Mouse (Mus musculus) cerebellum, postnatal 10 days (tissue): ENCODE measurements around the gene Reln.
A peak's percentile ranks its signal among the peaks of the same experiment; 100 is the strongest.

Experiments
- DNase-seq, 2 experiments: peaks; one replicate each; pipeline ENCODE4 v3.0.0; 2021; ENCODE audit warnings: mixed read lengths in 2 of 2

Reln gene

DNA sequence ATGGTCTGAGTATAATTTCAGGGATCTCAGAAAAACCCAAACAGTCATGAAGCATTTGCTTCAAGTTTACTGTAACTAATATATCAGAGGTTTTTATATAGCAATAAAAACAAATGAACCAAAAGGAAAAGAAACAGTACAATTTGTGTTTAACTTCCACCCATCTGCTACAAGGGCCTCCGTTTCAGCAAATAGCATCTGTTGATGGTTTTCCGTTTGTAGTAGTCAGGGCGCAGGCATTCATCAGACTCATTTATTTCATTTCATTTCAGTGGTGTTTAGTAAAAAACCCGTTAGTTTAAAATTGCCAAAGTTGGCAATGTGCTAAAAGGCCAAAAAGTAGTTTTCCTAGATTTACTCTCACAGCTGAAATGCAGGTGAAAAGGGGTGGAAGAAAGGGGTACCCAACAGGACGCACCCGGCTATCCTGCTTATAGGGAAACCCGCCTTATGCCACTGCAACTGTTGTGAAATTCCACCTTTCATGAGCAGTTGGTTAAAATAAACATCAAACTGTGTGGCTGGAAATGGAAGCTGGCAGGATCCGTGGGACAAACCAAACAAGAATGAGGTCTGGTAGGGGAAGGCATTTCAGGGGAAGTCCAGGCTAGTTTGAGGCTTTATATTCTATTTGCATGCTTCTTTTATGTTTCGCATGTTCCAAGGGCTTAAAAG lies 237.6 kb downstream of the Reln start:
- no peak for DNase-seq

DNA sequence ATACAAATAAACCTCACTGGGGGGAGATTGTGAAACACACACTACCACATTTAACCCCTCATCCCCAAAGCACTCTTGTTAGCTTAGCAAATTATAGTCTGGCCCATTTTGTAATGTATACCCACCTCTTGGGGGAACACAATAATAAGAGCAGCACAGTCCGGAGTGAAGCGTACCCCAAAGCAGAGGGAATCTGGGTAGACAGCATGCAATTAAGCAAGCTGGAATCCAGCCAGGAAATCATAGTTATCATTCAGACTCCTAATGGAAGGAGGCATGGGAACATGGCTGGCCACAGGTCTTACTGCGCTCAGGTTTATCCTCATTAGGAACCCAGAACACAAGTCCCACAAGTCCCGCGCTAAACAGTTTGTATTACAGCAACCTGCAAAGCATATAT lies 249.5 kb downstream of the Reln start:
- DNase-seq: peak; percentile 81 to 90

DNA sequence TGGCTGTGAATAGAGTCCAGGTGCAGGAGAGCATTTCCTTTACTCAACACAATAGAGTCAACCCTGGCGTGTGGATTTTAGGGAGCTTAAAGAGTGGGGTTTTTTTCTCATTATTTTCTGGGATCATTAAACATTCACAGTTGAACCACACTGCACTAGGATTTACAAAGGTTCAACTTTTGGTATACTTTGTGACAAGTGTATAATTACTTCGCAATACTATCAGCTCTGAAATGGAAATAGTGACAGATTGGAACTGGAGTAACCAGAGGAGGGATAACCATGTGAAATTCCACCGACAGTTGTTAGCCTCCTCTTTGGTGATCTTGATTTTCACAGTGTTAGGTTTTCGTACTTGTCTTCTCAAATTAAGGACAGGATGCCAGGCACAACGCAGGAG lies 250.5 kb downstream of the Reln start:
- peak; percentile 40 to 45 for DNase-seq

DNA sequence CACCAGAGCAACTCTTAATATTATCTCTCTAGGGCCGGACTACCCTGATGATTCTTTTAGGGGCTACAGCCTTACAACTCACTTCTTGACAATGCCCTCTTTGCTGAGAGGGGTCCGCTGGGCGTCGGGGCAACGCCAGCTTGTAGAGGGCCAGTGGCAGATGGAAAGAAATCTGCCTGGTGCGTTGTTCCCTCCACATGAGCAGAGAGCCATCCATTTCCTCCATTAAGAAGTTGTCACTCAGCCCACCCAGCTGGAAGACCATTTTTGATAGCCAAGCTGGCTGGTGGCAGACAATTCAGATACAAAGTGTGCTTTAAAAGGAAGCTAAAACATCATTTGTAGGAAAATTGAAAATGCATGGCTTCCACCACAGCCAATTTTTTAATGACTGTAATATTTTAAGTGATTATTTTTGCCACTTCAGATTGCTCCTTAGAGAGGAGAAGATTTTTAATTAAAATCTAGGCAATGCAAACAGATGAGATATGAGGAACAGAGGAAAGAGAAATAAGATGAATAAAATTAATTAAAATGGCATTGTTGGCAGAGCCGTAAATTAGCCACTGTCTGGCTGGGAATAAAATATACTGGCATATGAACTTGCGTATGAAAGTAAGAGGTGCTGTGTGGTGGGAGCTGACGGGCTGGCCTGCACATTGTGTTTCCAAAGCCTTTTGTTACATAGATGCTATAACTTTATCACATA lies 251.2 kb downstream of the Reln start:
- peak; percentile 91 to 93 for DNase-seq

DNA sequence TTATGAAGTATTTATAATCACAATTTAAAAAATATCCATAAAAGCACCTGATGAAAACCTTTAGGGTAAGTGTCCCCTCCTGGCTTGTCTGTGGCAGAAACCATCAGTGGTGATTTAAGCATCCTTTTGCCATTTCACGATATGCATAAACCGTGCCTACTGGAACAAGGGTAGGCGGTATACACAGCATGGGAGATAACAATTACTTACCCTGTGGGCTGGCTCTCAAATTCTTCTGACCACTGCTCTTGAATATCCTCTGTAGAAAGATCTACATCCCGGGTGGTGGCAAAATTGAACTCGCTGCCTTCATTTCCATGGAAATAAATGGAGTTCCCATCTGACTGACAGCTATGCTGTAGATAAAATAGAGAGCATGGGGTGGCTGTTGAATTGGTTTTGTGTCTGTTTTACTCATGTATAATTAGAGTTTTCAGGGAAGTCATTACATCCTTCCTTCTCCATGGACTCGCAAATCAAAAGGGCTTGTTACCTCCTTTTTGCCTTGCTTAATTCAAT lies 264.0 kb downstream of the Reln start:
- DNase-seq: no peak

DNA sequence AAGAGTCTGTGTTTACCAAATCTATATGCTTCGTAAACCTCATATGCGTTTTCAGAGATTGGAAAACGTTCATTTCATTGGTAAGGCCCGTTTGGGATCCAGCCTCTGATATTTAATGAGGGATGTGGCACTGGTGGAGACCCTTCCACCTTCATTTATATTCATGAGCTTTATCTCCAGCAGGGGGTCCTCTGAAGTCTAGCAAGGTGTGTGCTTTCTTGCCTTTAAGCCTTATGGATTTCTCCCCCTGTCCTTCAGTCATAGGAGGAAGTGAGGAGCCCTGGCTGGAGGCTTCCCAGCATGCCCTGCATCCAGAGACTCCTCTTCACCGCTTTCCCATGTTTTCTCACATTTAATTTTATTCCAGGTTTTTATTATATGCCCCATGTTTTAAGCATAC lies 269.5 kb downstream of the Reln start:
- no peak for DNase-seq

DNA sequence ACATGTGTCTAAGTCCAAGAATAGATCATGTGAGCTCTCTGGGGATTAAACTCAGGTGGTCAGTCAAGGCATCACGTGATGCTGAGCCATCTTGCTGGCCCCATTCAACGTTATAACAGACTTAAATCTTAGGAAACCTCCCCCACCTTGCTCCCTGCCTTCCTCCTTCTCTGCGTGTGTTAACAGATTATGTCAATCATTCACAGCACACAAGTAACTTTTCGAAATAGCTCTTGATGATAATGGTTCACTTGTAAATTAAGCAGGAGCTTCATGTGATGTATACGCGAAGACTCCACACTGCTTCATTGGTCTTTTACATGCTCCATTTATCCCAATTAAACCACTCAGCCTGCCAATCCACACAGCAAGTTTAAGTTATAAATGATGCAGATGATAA lies 271.9 kb downstream of the Reln start:
- no peak for DNase-seq

DNA sequence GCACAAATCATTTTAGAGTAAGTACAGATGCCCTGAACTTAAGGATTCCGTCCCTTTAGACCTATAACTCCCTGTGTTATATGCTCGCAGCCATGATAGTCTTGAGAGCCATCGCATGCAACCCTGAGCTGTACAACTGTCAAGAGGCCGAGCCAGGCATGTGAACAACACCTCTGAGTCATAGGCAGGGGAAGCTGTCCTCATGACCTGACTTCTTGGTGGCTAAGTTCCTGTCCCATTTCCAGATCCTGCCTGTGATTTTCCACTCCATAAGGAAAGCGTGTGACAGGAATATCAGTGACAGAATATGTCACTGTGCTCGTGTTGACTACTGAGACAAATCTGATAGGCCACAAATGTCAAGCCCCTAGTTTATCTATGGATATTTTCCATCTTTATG lies 285.3 kb downstream of the Reln start:
- DNase-seq: no peak

DNA sequence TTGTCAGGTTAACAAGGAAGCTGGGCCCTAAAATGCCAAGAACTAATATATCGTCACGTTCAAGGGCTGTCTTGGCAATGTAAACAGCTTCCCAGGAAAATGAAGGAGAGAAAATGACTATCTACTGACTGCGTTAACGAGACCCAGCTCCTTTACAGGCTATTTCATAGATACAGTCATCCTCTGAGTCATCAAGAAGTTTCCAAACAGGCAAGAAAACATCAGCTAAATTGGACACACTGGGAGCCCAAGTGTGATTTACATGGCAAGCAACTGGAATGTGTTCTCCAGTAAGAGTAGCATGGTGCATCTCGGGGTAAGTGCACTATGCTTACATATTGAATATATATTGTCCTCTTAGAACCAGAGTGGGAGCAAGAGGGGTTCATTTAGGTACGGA lies 302.7 kb downstream of the Reln start:
- DNase-seq: no peak

DNA sequence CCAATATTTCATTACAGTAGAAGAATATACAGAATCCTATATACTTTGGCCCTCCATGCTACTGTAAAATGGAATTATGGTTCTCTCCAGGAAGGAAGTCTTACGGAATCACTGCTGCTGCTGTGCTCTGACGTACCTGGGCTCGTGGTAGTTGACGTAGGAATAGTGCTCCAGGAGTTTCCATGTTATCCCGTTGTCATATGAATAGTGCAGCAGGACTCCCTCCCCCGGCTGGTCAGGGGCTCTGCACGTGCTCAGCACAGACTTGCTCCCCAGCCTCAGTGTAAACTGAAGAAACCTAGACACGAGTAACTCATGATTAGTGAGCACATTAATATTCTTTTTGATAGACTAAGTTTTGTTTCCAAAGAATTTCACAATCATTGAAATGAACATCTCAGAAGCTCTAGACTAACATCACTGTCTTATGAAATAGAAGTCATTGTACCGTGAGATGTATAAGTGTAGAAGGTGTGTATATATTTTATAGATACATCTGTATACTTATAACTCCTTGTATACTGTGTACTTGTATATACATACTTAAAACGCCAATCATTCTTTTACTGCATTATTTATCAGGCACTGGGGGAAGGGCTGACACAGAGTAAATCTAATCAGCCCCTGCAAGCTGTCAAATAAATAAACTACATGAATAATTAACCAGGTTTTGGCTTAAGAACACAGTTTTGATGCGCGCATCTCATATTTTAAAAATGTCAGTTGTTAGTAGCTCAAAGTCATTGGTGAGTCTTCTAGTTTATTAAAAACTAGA lies 304.9 kb downstream of the Reln start:
- DNase-seq: no peak

DNA sequence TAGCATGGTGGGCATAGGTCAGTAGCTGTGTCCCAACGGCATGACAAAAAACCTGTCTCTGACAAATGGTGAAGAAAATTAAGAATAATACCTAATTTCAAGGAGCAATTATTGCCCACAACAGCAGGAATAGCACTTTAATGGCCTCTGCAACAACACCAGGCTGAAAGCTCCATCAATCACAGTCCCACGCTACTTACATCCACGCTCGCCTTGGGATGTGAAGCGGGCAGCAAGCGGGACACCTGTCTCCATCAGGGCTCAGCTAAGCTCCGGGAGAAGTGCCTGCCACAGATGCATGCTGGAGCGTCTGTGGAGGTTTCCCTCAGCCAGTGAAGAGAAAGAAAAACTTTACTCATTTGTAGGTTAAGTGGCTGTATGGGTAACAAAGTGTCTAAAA lies 309.3 kb downstream of the Reln start:
- DNase-seq: no peak

DNA sequence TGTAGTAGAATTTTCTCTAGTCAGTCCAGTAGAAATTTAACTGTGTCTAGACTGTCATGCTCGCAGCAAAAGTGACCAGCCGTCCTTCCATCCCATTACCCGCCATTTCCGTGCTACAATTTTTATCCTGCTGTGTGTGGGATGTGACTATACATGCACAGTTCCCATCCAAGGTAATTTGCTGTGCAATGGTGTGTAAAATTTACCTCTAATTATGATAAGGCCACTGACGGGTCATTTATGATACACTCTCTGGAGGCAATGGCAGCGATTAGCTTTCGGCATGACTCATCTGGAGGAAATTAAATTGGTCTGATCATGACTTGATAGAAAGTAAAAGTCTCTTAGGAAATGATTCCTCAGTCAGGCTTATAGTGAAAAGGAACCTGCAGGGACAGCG lies 311.5 kb downstream of the Reln start:
- no peak for DNase-seq

DNA sequence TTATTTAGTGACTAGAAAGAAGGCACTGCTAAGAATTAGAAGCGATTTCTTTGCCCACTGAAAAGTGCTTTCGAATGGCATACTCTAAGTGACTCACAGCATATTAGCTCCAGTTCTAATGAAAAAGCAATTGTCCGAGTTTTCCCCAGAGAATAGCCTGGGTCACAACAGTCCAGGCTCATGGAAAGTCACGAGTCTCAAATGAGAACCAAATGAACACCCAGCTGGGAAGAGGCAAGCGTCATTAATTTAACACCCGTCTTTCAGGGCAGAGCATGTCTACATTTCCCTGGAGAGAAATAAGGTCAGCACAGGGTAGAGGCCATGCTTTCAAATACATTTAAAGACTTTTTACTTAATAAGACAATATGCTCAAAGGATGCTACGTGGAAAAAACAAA lies 312.8 kb downstream of the Reln start:
- no peak for DNase-seq

DNA sequence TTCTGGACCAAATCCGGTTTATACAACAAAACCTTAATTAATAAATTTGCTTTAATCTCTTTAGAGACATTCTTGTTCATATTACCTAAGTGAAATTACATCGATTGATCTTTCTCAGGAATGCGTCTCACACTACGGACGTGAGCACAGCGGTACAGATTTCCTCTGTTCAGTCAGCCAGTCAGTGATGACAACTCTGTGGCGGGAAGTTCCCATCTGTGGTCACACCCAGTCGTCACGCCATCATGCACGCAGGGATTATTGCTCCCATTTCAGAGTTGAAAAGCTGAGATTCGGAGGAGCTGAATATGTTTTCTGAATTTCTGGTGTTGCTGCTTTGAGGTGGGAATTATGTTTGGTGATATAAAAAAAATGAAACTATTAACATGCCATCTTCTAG lies 316.1 kb downstream of the Reln start:
- no peak for DNase-seq

DNA sequence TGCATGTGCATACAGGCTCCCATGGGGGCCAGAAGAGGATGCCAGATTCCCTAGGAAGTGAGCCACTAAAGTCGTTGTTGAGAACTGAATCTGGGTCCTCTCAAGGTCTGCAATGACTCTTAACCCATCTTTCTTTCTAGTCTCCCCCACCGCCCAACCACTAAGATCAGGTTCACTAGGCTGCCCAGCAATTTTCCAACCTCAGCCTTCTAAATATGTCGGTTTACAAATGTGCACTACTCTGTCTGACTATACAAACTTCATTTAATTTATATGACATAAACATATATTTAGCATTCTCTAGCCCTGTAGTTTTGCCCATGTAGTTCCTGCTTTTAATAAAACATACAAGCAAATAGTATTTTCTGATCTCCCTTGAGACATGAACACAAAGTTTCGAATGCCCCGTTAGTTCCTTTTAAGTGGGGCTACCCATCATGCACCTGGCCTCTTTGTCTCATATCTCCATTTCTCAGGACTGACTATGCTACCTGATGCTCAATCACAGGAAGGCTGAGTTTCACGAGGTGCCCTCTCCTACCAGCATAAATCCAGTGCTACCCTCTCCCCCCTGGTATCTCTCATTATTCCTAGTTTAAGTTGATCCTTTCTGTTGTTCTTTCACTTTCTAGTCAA lies 317.1 kb downstream of the Reln start:
- DNase-seq: no peak

DNA sequence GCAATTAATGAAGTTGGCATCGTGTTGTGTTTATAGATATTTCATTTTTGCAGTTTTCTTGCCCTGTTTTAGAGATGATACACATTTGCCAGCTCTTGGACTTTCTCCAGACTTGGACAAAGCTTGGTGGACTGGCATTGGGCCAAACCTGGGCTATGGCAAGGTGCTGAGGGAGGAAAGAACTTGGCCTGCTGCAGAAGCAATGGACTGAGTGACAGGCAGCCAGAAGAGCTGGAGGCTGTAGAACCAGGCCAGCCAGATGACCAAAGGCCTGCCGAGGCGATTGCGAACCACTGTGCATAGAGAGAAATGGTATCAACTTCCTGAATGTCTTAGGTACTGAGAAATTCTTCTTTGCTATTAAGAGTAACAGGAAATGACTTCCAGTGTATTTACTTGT lies 318.8 kb downstream of the Reln start:
- DNase-seq: peak; percentile 83 to 88

DNA sequence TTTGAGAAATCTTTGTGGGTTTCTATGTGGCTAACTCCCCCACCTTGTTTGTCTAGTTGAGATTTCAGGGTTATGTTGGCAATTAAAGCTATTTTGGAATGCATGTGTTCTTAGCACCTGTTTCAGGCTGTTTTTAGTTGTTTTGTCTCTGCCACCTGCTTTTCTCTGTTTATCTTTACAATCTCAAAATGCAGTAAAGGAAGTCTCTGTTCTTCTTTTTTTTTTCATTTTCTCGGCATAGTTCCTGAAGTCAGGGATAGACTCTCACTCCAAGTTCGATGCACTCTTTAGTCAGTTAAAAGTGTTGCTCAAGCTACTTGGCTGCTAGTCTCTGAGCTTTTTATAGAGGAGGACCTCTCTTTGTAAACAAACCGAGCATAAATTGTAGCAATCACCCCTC lies 320.4 kb downstream of the Reln start:
- no peak for DNase-seq

DNA sequence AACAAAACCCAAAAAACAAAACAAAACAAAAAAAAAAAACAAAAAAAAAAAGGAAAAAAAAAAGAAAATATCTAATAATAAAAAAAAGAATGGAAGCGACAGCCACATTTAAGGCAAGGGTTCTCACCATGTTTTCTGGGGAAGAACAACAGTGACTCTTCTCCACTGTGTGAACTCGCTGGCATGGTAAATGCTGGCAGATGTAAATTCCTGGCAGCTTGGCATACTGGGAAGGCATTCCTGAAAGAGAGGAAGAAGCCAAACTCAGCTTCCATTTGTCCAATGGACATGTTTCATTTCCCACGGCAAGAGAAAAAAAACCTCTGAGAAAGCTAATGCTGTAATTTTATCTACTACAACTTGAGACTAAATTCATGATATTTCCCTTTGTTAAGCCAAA lies 326.6 kb downstream of the Reln start:
- peak; percentile 81 to 85 for DNase-seq

DNA sequence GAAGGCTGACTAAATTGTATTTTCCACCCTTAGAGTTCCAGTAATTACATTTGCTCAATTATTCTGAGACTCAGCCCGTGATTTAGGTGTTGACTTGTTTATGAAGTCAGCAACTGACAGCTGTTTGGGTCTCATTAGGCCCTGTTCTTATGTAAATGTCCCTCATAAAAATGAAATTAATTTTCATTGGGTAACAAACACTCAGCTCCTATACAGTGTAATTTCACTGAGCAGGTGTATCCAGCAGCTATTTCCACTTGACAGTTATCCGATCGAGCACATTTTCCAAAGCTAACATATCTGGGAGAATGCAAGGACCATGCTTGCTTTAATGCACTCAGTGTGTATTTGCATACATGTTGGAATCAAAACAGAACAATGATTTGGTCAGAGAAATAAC lies 330.0 kb downstream of the Reln start:
- DNase-seq: no peak

DNA sequence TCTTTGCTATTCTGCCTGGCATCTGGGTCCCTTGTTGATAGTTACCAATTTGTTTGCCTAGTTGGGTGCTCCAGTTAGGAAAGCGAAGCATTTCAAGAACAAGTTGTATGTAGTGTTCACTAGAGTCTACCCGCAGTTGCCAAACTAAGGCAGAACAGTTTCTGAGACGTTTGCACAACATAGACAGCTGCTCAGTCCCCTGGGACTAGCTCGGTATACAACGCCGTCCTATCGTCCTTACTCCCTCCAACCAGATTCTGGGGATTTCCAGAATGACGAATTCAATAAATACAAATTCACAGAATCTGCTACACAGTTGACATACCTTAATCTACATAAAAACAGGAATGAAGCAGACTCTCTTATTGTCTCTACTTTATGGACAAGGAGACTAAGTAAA lies 335.4 kb downstream of the Reln start:
- DNase-seq: no peak

DNA sequence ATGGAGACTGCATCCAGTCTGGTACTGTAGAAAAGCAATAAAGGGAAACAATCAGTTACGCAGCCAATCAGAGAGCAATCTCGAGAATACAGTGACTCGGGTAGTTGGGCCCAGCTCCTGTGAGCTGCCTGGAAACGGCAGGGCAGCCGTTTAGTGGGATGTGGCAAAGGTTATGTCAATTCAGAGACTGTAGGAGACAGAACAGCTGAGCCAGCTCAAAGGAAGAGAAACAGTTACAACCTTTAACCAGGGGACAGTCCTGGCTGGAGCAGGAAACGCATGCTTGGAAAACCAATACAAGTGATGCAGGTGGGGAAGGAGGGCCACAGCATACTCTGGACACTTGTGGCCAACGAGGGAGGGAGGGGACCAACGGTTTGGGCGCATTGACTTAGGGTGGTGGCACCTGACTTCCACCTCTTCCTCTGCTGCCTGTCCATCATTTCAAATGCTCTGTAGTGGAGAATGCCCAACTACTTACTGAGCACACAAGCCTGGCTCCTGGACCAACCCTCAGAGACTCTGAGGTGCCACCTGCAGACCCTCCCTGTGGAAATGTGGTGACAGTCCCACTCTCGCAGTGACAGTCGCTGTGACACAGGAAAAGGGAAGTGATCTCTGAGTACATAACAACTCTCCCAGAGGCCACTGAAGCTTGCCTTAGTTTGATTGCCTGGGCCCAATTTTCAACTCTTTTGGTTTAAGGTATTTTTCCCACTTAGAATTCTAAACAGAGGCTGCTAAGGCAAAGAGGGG lies 337.0 kb downstream of the Reln start:
- no peak for DNase-seq

DNA sequence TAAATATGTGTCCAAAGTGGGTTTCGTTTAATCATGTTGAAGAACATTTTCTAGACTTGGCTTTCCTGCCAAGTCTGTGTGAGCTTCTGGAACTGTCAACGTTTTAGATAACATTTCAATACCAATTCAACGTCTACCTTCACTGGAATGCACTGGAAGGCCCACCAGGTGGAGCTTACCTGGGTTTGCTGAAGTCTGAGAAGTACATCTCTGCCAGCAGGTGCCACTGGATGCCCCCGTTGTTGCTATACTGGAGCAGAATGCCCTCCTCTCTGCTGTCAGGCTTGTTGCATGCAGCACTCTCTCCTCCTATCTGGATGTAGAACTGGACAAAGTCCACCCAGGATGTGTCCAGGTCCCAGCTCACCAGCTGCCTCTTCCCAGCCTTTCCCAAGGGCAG lies 340.6 kb downstream of the Reln start:
- DNase-seq: peak; percentile 20 to 22

DNA sequence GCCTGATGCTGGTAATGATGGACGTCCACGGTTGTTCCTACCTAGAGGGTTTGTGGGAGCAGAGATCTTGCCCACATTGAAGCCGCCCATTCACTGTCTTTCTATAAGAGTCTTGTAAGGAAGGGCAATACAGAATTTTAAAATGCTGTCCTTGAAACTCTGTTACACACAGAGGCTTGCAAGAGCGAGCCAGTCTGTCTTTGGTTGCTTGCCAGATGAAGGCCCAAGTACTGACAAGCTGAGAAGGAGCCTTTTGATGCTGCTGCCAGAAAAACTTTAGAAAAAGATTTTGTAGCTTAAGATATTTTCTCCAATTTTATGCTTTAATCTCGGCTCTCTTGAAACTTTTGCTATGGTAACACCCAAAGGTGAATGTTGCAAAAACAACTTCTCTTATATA lies 356.8 kb downstream of the Reln start:
- peak in 1 of 2 experiments; percentile 25 for DNase-seq
